Mouse (Mus musculus) CD8-positive naive resting alpha-beta T cell, adult 2 months (primary cell): ENCODE measurements around the gene Fhl4.

Experiments
- DNase-seq, 2 experiments: peaks; one replicate each; pipeline ENCODE4 v3.0.0; 2022; ENCODE audit warnings: low read depth in 2 of 2, low spot score in 2 of 2

The Fhl4 gene

GRCm38 (mm10) chr10:85102247-85103084, at the start of gene Fhl4, which contains the start of gene Tmem263:
Fhl4 (minus strand) TSS chr10:85102495.
Tmem263 (plus strand) TSS chr10:85102627.
- DNase-seq, result peak; percentile 61 to 62

- DNase-seq, result no peak
Observed at GRCm38 (mm10) chr10:85149226-85149625, 46.9 kb upstream of the Fhl4 start.

- DNase-seq, result no peak
Observed at GRCm38 (mm10) chr10:85146282-85146681, 44.0 kb upstream of the Fhl4 start.

- DNase-seq, result no peak
Observed at GRCm38 (mm10) chr10:85141465-85141864, 39.2 kb upstream of the Fhl4 start.

GRCm38 (mm10) chr10:85136573-85136972, 34.3 kb upstream of the Fhl4 start:
- DNase-seq, result no peak

GRCm38 (mm10) chr10:85128453-85128852, 26.2 kb upstream of the Fhl4 start:
- peak; percentile 6 to 17 for DNase-seq

GRCm38 (mm10) chr10:85127395-85128287, 25.3 kb upstream of the Fhl4 start, which contains the start of gene Mterf2:
Mterf2 (minus strand) TSS chr10:85128027.
- DNase-seq, result peak; percentile 83 to 89

- no peak for DNase-seq
Observed at GRCm38 (mm10) chr10:85125184-85125583, 22.9 kb upstream of the Fhl4 start.

- no peak for DNase-seq
Observed at GRCm38 (mm10) chr10:85114409-85114808, 12.1 kb upstream of the Fhl4 start.

GRCm38 (mm10) chr10:85103085-85103885, 990 bp upstream of the Fhl4 start:
- peak; percentile 5 to 9 for DNase-seq

GRCm38 (mm10) chr10:85101841-85102240, 454 bp downstream of the Fhl4 start:
- no peak for DNase-seq

GRCm38 (mm10) chr10:85071605-85072152, 30.6 kb downstream of the Fhl4 start:
- DNase-seq, result no peak

GRCm38 (mm10) chr10:85054876-85055275, 47.4 kb downstream of the Fhl4 start:
- DNase-seq, result no peak

GRCm38 (mm10) chr10:85052451-85052850, 49.8 kb downstream of the Fhl4 start:
- no peak for DNase-seq

- DNase-seq, result no peak
Observed at GRCm38 (mm10) chr10:85050668-85051208, 51.6 kb downstream of the Fhl4 start.

GRCm38 (mm10) chr10:85048008-85048407, 54.3 kb downstream of the Fhl4 start:
- no peak for DNase-seq

- peak in 1 of 2 experiments; percentile 32 for DNase-seq
Observed at GRCm38 (mm10) chr10:85046585-85046984, 55.7 kb downstream of the Fhl4 start.
